Mouse (Mus musculus): ENCODE results near the gene Tmem256. TPM values are rescaled to one million over a fixed set of nuclear protein-coding genes. Genes with fewer than 3 reads are reported as not detected.

The Tmem256 gene
- total and polyA plus RNA-seq, 3 experiments = 185 to 327 (median 206) TPM

GRCm38 (mm10) chr11:69878952-69879351 is 40.6 kb downstream of the Tmem256 start:
- TF ChIP-seq ELF1 (IDR thresholded peaks at IDR 0.05; ENCODE audit: low read depth, low read length) (no peak), EP300 (IDR thresholded peaks at IDR 0.05; ENCODE audit: low read length) (no peak), SIN3A (IDR thresholded peaks at IDR 0.05; ENCODE audit: low read length) (no peak), RCOR1 (conservative IDR thresholded peaks at IDR 0.05; ENCODE audit: low read depth, low read length) (no peak), MAFK (IDR thresholded peaks at IDR 0.05; ENCODE audit: insufficient replicate concordance, low read length) (no peak), ZKSCAN1 (IDR thresholded peaks at IDR 0.05; ENCODE audit: borderline replicate concordance, low read depth, low read length) (no peak), IRF4 (IDR thresholded peaks at IDR 0.05; ENCODE audit: low read depth, low read length) (no peak), NELFE (IDR thresholded peaks at IDR 0.05; ENCODE audit: low read depth, low read length) (no peak)
- in situ Hi-C loops (cut with MboI; ENCODE audit: low pct_ligation_motif_present, low pct_unique_long_range_greater_than_20kb, low sequenced_read_pairs) = loop anchor here (5.0 kb wide), 2 partner anchors 77 to 197 kb away; partner anchors contain the start of genes Fgf11 and Senp3
- no peaks in the 10 kb centered on the region for H3K79me2 ChIP-seq (replicated peaks; ENCODE audit: control insufficient read depth, extremely low read depth, insufficient read depth, poor library complexity, severe bottlenecking)
- DNase-seq (ENCODE audit: extremely low read depth) = no peak
- peaks cover 21 to 66% of the 10 kb centered on the region in 2 experiments for H3K4me1 ChIP-seq (ENCODE audit: control insufficient read depth in 1 of 2, insufficient read depth in 2 of 2)
- no peaks in the 10 kb centered on the region for H3K27me3 ChIP-seq (replicated peaks)
- H3K36me3 ChIP-seq (replicated peaks in 1 of 2; ENCODE audit: control insufficient read depth in 1 of 2, insufficient read depth in 1 of 2, low read length in 1 of 2) = peaks cover 4 to 39% of the 10 kb centered on the region in 2 experiments
- no peak overlapping the region for H3K4me2 ChIP-seq (ENCODE audit: insufficient read depth, low read depth, poor library complexity, severe bottlenecking)
- peaks cover 8% of the 10 kb centered on the region for H3K9me3 ChIP-seq (replicated peaks; ENCODE audit: low read length)
- no peak overlapping the region for H3K4me3 ChIP-seq (replicated peaks in 1 of 3; ENCODE audit: low read depth in 2 of 3, low read length in 2 of 3, poor library complexity in 1 of 3)
- no peak overlapping the region for H3K27ac ChIP-seq (ENCODE audit: insufficient read depth, low read depth)
- dilution Hi-C loops (cut with MboI; ENCODE audit: extremely low pct_ligation_motif_present, extremely low pct_unique_long_range_greater_than_20kb, low sequenced_read_pairs) = no loop called here
- H3K9ac ChIP-seq (ENCODE audit: insufficient read depth, low read depth) = no peak overlapping the region

DNA sequence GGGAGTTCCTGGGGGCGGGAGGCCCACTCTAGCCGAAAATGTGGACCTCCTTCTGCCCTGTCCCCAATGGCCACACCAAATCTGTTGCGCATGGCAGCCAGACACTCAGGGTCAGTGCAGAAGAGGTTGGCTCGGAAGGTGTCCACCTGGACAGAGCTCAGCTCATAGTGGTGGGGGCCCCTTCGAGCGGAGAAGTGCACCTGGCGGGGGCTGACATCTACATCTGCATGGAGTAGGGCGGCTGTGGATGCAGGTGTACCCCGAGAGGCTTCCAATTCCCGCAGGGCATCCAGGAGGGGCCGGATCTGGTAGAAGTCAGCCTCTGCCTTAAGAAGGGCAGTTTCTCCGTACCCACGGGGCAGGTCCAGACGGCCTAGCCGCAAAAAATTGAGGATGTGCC is 41.4 kb downstream of the Tmem256 start:
- peaks cover 10% of the 10 kb centered on the region for H3K9me3 ChIP-seq (replicated peaks; ENCODE audit: low read length)
- peaks cover 21 to 66% of the 10 kb centered on the region in 2 experiments for H3K4me1 ChIP-seq (ENCODE audit: control insufficient read depth in 1 of 2, insufficient read depth in 2 of 2)
- peak overlapping the region; percentile 41 for H3K4me2 ChIP-seq (ENCODE audit: insufficient read depth, low read depth, poor library complexity, severe bottlenecking)
- dilution Hi-C loops (cut with MboI; ENCODE audit: extremely low pct_ligation_motif_present, extremely low pct_unique_long_range_greater_than_20kb, low sequenced_read_pairs) = no loop called here
- in situ Hi-C loops (cut with MboI; ENCODE audit: low pct_ligation_motif_present, low pct_unique_long_range_greater_than_20kb, low sequenced_read_pairs) = loop anchor here (5.0 kb wide), 3 partner anchors 38 to 197 kb away; partner anchors contain the start of genes Fgf11 and Senp3
- H3K27me3 ChIP-seq (replicated peaks) = no peaks in the 10 kb centered on the region
- DNase-seq (ENCODE audit: extremely low read depth) = no peak
- H3K36me3 ChIP-seq (replicated peaks in 1 of 2; ENCODE audit: control insufficient read depth in 1 of 2, insufficient read depth in 1 of 2, low read length in 1 of 2) = peaks cover 10 to 47% of the 10 kb centered on the region in 2 experiments
- no peak for TF ChIP-seq IRF4 (IDR thresholded peaks at IDR 0.05; ENCODE audit: low read depth, low read length)
- no peak for TF ChIP-seq UBTF (IDR thresholded peaks at IDR 0.05; ENCODE audit: low read depth, low read length)
- TF ChIP-seq JUN (IDR thresholded peaks at IDR 0.05; ENCODE audit: insufficient read depth, low read depth, low read length) = no peak
- TF ChIP-seq POLR2A (IDR thresholded peaks at IDR 0.05; ENCODE audit: low read depth, low read length) = no peak
- TF ChIP-seq E2F4 (IDR thresholded peaks at IDR 0.05; ENCODE audit: insufficient replicate concordance, low read depth, low read length) = no peak
- no peak for TF ChIP-seq CTCF (conservative IDR thresholded peaks at IDR 0.05 in 1 of 2, IDR thresholded peaks at IDR 0.05 in 1 of 2; ENCODE audit: low read depth in 2 of 2, low read length in 2 of 2)
- no peak for TF ChIP-seq RAD21 (IDR thresholded peaks at IDR 0.05; ENCODE audit: low read depth, low read length)
- no peak for TF ChIP-seq GABPA (IDR thresholded peaks at IDR 0.05; ENCODE audit: insufficient replicate concordance, low read depth, low read length)
- TF ChIP-seq SMC3 (IDR thresholded peaks at IDR 0.05; ENCODE audit: low read depth, low read length) = no peak
- no peak for TF ChIP-seq NELFE (IDR thresholded peaks at IDR 0.05; ENCODE audit: low read depth, low read length)
- no peak for TF ChIP-seq JUND (conservative IDR thresholded peaks at IDR 0.05; ENCODE audit: low read depth, low read length)
- TF ChIP-seq HCFC1 (IDR thresholded peaks at IDR 0.05; ENCODE audit: low read depth, low read length) = no peak
- no peak for TF ChIP-seq ZMIZ1 (IDR thresholded peaks at IDR 0.05; ENCODE audit: low read depth, low read length)
- no peak overlapping the region; the same call in 1 of the 2 replicates for H3K9ac ChIP-seq (ENCODE audit: insufficient read depth, low read depth)
- no peaks in the 10 kb centered on the region for H3K79me2 ChIP-seq (replicated peaks; ENCODE audit: control insufficient read depth, extremely low read depth, insufficient read depth, poor library complexity, severe bottlenecking)
- no peak overlapping the region for H3K27ac ChIP-seq (ENCODE audit: insufficient read depth, low read depth)
- peak overlapping the region in 1 of 3 experiments; percentile 74 for H3K4me3 ChIP-seq (replicated peaks in 1 of 3; ENCODE audit: low read depth in 2 of 3, low read length in 2 of 3, poor library complexity in 1 of 3)

Data from CH12.LX (cell line).